Mouse (Mus musculus): Measurements from ENCODE around the gene Slc35b2. TPM values are rescaled to one million over a fixed set of nuclear protein-coding genes. Genes with fewer than 3 reads are reported as not detected.

Gene Slc35b2
- total and polyA plus RNA-seq, 3 experiments, result 57.2 to 101 (median 73.9) TPM

- TF ChIP-seq POLR2A (IDR thresholded peaks at IDR 0.05; ENCODE audit: low read depth, low read length) (peak; percentile 93), MEF2A (IDR thresholded peaks at IDR 0.05; ENCODE audit: borderline replicate concordance, low read depth, low read length) (peak; percentile 66; the same call in 1 of the 2 replicates), POLR2AphosphoS2 (IDR thresholded peaks at IDR 0.05; ENCODE audit: low read depth, low read length) (peak; percentile 78; the same call in 1 of the 2 replicates), CHD2 (IDR thresholded peaks at IDR 0.05; ENCODE audit: low read length) (peak; percentile 60; the same call in 1 of the 2 replicates), CTCF (conservative IDR thresholded peaks at IDR 0.05 in 1 of 2, IDR thresholded peaks at IDR 0.05 in 1 of 2; ENCODE audit: low read depth in 2 of 2, low read length in 2 of 2) (no peak), SIN3A (IDR thresholded peaks at IDR 0.05; ENCODE audit: low read length) (peak; percentile 80), RAD21 (IDR thresholded peaks at IDR 0.05; ENCODE audit: low read depth, low read length) (no peak), USF1 (IDR thresholded peaks at IDR 0.05; ENCODE audit: low read depth, low read length) (no peak), UBTF (IDR thresholded peaks at IDR 0.05; ENCODE audit: low read depth, low read length) (peak; percentile 79), ZC3H11A (IDR thresholded peaks at IDR 0.05; ENCODE audit: low read depth, low read length) (no peak), SMC3 (IDR thresholded peaks at IDR 0.05; ENCODE audit: low read depth, low read length) (no peak), NELFE (IDR thresholded peaks at IDR 0.05; ENCODE audit: low read depth, low read length) (peak; percentile 86), E2F4 (IDR thresholded peaks at IDR 0.05; ENCODE audit: insufficient replicate concordance, low read depth, low read length) (no peak), KAT2A (IDR thresholded peaks at IDR 0.05; ENCODE audit: insufficient replicate concordance, low read length) (0 out of 2 replicates have a peak, but pooled peaks have one; percentile 59), TCF12 (IDR thresholded peaks at IDR 0.05; ENCODE audit: low read depth, low read length) (peak; percentile 82), EP300 (IDR thresholded peaks at IDR 0.05; ENCODE audit: low read length) (0 out of 2 replicates have a peak, but pooled peaks have one; percentile 45), USF2 (conservative IDR thresholded peaks at IDR 0.05; ENCODE audit: low read depth, low read length) (no peak), MYC (IDR thresholded peaks at IDR 0.05; ENCODE audit: low read depth, low read length) (0 out of 2 replicates have a peak, but pooled peaks have one; percentile 39), JUND (conservative IDR thresholded peaks at IDR 0.05; ENCODE audit: low read depth, low read length) (0 out of 2 replicates have a peak, but pooled peaks have one; percentile 17), IRF4 (IDR thresholded peaks at IDR 0.05; ENCODE audit: low read depth, low read length) (peak; percentile 49; the same call in 1 of the 2 replicates), GABPA (IDR thresholded peaks at IDR 0.05; ENCODE audit: insufficient replicate concordance, low read depth, low read length) (no peak), ELF1 (IDR thresholded peaks at IDR 0.05; ENCODE audit: low read depth, low read length) (peak; percentile 98), ZKSCAN1 (IDR thresholded peaks at IDR 0.05; ENCODE audit: borderline replicate concordance, low read depth, low read length) (no peak), BHLHE40 (IDR thresholded peaks at IDR 0.05; ENCODE audit: low read depth, low read length) (no peak), RCOR1 (conservative IDR thresholded peaks at IDR 0.05; ENCODE audit: low read depth, low read length) (no peak), MAX (IDR thresholded peaks at IDR 0.05; ENCODE audit: low read length) (no peak), CHD1 (IDR thresholded peaks at IDR 0.05; ENCODE audit: low read depth, low read length) (peak; percentile 54; the same call in 1 of the 2 replicates), NRF1 (IDR thresholded peaks at IDR 0.05; ENCODE audit: low read depth, low read length) (0 out of 2 replicates have a peak, but pooled peaks have one; percentile 15), MAFK (IDR thresholded peaks at IDR 0.05; ENCODE audit: insufficient replicate concordance, low read length) (peak; percentile 29; the same call in 1 of the 2 replicates), TBP (conservative IDR thresholded peaks at IDR 0.05; ENCODE audit: low read depth, low read length) (peak; percentile 84), JUN (IDR thresholded peaks at IDR 0.05; ENCODE audit: insufficient read depth, low read depth, low read length) (no peak), ETS1 (conservative IDR thresholded peaks at IDR 0.05; ENCODE audit: low read depth, low read length) (peak; percentile 84), ZNF384 (IDR thresholded peaks at IDR 0.05; ENCODE audit: low read depth, low read length) (no peak; the same call in 1 of the 2 replicates), MAZ (IDR thresholded peaks at IDR 0.05; ENCODE audit: low read depth, low read length) (peak; percentile 83), PAX5 (IDR thresholded peaks at IDR 0.05; ENCODE audit: low read length) (no peak), ZMIZ1 (IDR thresholded peaks at IDR 0.05; ENCODE audit: low read depth, low read length) (peak; percentile 93), MXI1 (IDR thresholded peaks at IDR 0.05; ENCODE audit: low read depth, low read length) (peak; percentile 30; the same call in 1 of the 2 replicates)
- peaks cover 21 to 49% of the 10 kb centered on the region in 2 experiments for H3K4me1 ChIP-seq (ENCODE audit: control insufficient read depth in 1 of 2, insufficient read depth in 2 of 2)
- in situ Hi-C loops (cut with MboI; ENCODE audit: low pct_ligation_motif_present, low pct_unique_long_range_greater_than_20kb, low sequenced_read_pairs), result loop anchor here (5.0 kb wide), 1 partner anchor 78 kb away; the partner anchor contains the start of gene Spats1
- peak within 1 kb of the TSS; percentile 99 for H3K9ac ChIP-seq (ENCODE audit: insufficient read depth, low read depth)
- peaks cover 23 to 40% of the 10 kb centered on the region in 2 experiments for H3K36me3 ChIP-seq (replicated peaks in 1 of 2; ENCODE audit: control insufficient read depth in 1 of 2, insufficient read depth in 1 of 2, low read length in 1 of 2)
- peaks cover 37% of the 10 kb centered on the region for H3K79me2 ChIP-seq (replicated peaks; ENCODE audit: control insufficient read depth, extremely low read depth, insufficient read depth, poor library complexity, severe bottlenecking)
- H3K4me2 ChIP-seq (ENCODE audit: insufficient read depth, low read depth, poor library complexity, severe bottlenecking), result peak within 1 kb of the TSS; percentile 79
- H3K9me3 ChIP-seq (replicated peaks; ENCODE audit: low read length), result no peaks in the 10 kb centered on the region
- H3K27me3 ChIP-seq (replicated peaks), result no peaks in the 10 kb centered on the region
- DNase-seq (ENCODE audit: extremely low read depth), result peak; percentile 94
- peak within 1 kb of the TSS; percentile 90 to 100 (median 99) for H3K4me3 ChIP-seq (replicated peaks in 1 of 3; ENCODE audit: low read depth in 2 of 3, low read length in 2 of 3, poor library complexity in 1 of 3)
- peak within 1 kb of the TSS; percentile 99 for H3K27ac ChIP-seq (ENCODE audit: insufficient read depth, low read depth)
- dilution Hi-C loops (cut with MboI; ENCODE audit: extremely low pct_ligation_motif_present, extremely low pct_unique_long_range_greater_than_20kb, low sequenced_read_pairs), result no loop called here
Observed at GRCm38 (mm10) chr17:45555452-45556106, 8.1 kb upstream of the Slc35b2 start, which contains the start of gene Nfkbie. Nfkbie (plus strand) TSS chr17:45555703.

Measured in CH12.LX (cell line).